Mouse (Mus musculus) intestine, embryonic 14.5 days (tissue): ENCODE results near the gene Cilp. TPM values are rescaled to one million over a fixed set of nuclear protein-coding genes. Genes with fewer than 3 reads are reported as not detected.

Source experiments
- ATAC-seq: fragments of 200-750 bp; cut with Nextera tagmentation; replicated peaks from 2 replicates; pipeline ENCODE4 v1.8.0; 2017; ENCODE audit warnings: low read depth, moderate number of reproducible peaks, moderate TSS enrichment, moderate library complexity; ENCODE audit not compliant: low FRiP score, low TSS enrichment
- DNase-seq: peaks from one replicate; pipeline ENCODE4 v3.0.0-alpha.2; 2018; ENCODE audit warnings: low spot score
- H3K27ac ChIP-seq: fragments of 300-500 bp; sonication (generic); 2 replicates; pipeline ENCODE4 v1.5.1; 2014; ENCODE audit warnings: low read depth, mild to moderate bottlenecking, control low read depth
- H3K27me3 ChIP-seq: fragments of 300-500 bp; sonication (generic); replicated peaks from 2 replicates; pipeline ENCODE4 v1.6.1; 2014; ENCODE audit warnings: low read length, control low read depth; ENCODE audit not compliant: control insufficient read depth, insufficient read depth
- H3K36me3 ChIP-seq: fragments of 300-500 bp; sonication (generic); 2 replicates; pipeline ENCODE4 v1.6.1; 2014; ENCODE audit warnings: low read length, control low read depth; ENCODE audit not compliant: control insufficient read depth, insufficient read depth
- H3K4me1 ChIP-seq: fragments of 300-500 bp; sonication (generic); replicated peaks from 2 replicates; pipeline ENCODE4 v1.6.1; 2014; ENCODE audit warnings: low read length, control low read depth, mixed read lengths; ENCODE audit not compliant: control insufficient read depth, insufficient read depth
- H3K4me2 ChIP-seq: fragments of 300-500 bp; sonication (generic); 2 replicates; pipeline ENCODE4 v1.6.1; 2014; ENCODE audit warnings: low read length
- H3K4me3 ChIP-seq: fragments of 300-500 bp; sonication (generic); 2 replicates; pipeline ENCODE4 v1.5.1; 2014; ENCODE audit warnings: low read depth, low read length, control low read depth, mixed read lengths
- H3K9ac ChIP-seq: fragments of 300-500 bp; sonication (generic); 2 replicates; pipeline ENCODE4 v1.6.1; 2014; ENCODE audit warnings: mild to moderate bottlenecking, low read length
- H3K9me3 ChIP-seq: fragments of 300-500 bp; sonication (generic); 2 replicates; pipeline ENCODE4 v1.6.1; 2016; ENCODE audit warnings: low read length, control low read depth; ENCODE audit not compliant: control insufficient read depth
- WGBS: fragments of 180-500 bp; shearing (Covaris S2); extraction: QIAGEN DNeasy Blood & Tissue Kit; methylation state at CpG from one replicate; pipeline ENCODE4 v1.1.7; 2014; 5-methylcytosine and 5-hydroxymethylcytosine counted together
- polyA plus RNA-seq: library from polyadenylated mRNA; unstranded; fragments of >200 nt; fragmentation: Nextera tagmentation; extraction: Ambion mirVana; gene quantifications from 2 replicates; pipeline ENCODE4 v1.2.1, GENCODE M21; 2014

Cilp gene
- polyA plus RNA-seq, 1 experiment from 2014 or later, result 1.1 TPM

DNA sequence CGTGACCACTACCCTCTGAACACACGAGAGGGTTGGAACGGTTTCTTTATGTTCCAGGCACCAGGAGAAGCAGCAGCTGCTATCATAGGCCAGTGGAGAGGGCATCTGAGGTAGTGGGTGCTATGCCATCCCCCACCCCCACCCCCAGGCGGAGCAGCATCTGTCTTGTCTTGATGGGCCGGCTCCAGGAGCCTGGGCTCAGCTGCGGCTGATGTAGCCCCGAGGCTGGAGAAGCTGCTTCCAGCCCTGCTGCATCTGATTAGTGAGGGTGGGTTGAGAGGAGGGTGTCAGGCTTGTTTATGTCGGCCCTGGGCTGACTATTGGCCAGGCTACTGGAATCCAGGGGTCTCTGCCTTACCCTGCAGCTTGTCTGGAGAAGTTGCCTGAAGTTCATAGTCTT lies 33.7 kb upstream of the Cilp start:
- Histone ChIP-seq H3K27me3 (no peaks in the 10 kb centered on the region), H3K27ac (no peak overlapping the region), H3K9me3 (no peaks in the 10 kb centered on the region), H3K36me3 (peaks cover 5% of the 10 kb centered on the region; the same call in 1 of the 2 replicates), H3K9ac (no peak overlapping the region), H3K4me2 (no peak overlapping the region), H3K4me3 (no peak overlapping the region), H3K4me1 (no peaks in the 10 kb centered on the region)
- WGBS, result 49% methylated on average over 8 of the region's 8 CpGs
- no peak for ATAC-seq
- DNase-seq, result no peak

DNA sequence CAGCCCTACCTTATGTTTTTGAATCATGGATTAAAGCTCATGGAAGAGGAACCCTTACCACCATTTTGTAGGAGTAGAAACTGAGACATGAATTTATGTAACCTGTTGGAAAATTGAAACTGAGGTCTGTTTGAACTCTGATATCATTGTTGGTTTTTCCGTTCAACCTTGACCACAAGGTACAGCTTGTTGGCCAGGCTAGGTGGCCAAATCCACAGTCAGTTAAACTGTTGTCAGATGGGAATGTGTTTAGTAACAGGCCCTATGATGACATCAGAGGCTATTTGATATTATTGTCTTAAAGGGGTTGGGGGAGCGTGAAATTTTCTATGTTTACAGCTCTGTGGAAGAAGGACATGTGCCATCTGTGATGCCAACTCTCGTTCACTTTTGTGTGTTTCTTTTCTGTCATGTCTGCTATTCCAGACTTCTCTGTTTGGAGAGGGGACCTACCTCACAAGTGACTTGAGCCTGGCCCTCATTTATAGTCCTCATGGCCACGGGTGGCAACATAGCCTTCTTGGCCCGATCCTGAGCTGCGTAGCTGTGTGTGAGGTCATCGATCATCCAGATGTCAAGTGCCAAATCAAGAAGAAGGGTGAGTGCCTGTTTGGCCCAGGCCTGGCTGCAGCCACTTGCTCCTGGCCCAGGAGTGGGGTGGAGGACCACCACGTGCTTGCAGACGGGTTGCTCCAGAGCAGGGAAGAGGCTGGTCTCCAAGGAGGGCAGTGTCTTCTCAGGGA lies 31.6 kb upstream of the Cilp start:
- H3K27ac ChIP-seq, result no peak overlapping the region
- DNase-seq, result no peak

DNA sequence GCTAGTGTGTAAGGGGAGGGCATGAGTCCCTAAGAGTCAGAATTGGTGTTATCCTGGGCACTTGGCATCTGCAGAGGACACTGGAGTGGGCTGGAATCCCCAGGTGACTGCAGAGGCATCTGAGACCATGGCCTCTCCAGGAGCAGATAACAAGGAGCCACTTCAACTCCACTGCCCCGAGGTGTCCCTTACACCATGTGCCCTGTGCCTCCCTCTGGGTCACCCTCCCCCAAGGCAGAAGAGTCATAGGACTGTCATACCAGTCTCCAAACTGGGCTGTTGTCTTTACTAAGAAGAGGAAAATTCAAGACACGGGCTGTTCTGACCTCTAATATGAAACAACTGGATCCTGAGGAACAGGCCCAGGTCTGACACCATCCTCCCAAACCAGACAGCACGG lies 30.2 kb upstream of the Cilp start:
- Histone ChIP-seq H3K4me1 (peaks cover 25% of the 10 kb centered on the region), H3K9me3 (no peaks in the 10 kb centered on the region), H3K27ac (no peak overlapping the region), H3K36me3 (peaks cover 5% of the 10 kb centered on the region; the same call in 1 of the 2 replicates), H3K27me3 (no peaks in the 10 kb centered on the region), H3K9ac (no peak overlapping the region), H3K4me3 (no peak overlapping the region), H3K4me2 (no peak overlapping the region)
- 72% methylated on average over 3 of the region's 3 CpGs for WGBS
- ATAC-seq, result no peak
- DNase-seq, result no peak

More for the DNA sequence above, 31.6 kb upstream of the Cilp start:
- H3K36me3 ChIP-seq, result peaks cover 5% of the 10 kb centered on the region; the same call in 1 of the 2 replicates
- no peak overlapping the region for H3K9ac ChIP-seq
- no peak overlapping the region for H3K4me2 ChIP-seq
- no peak overlapping the region for H3K4me3 ChIP-seq
- H3K9me3 ChIP-seq, result no peaks in the 10 kb centered on the region
- WGBS, result 88% methylated on average over 9 of the region's 9 CpGs
- H3K4me1 ChIP-seq, result peaks cover 15% of the 10 kb centered on the region
- no peaks in the 10 kb centered on the region for H3K27me3 ChIP-seq
- ATAC-seq, result no peak

DNA sequence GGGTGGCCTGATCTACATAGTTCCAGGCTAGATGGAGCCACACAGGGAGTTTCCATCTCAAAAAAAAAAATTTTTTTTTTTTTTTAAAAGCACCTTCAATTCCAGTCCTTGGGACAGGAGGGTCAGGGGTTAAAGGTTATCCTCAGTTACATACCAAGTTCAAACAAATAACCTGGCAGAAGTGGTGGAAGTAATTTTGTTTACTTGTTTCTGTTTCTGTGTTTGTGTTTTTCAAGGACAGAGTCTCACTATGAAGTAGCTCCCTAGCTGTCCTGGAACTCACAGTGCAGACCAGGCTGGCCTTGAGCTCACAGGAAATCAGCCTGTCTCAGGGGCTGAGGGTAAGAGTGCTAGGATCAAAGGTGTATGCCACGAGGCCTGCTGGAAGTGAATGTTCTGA lies 29.4 kb upstream of the Cilp start:
- no peak overlapping the region for H3K4me3 ChIP-seq
- H3K4me2 ChIP-seq, result no peak overlapping the region
- no peak overlapping the region for H3K27ac ChIP-seq
- H3K27me3 ChIP-seq, result no peaks in the 10 kb centered on the region
- peaks cover 25% of the 10 kb centered on the region for H3K4me1 ChIP-seq
- ATAC-seq, result no peak
- H3K9me3 ChIP-seq, result no peaks in the 10 kb centered on the region
- H3K36me3 ChIP-seq, result no peaks in the 10 kb centered on the region; the same call in 1 of the 2 replicates
- WGBS, result 38% methylated on average over 1 of the region's 1 CpGs
- H3K9ac ChIP-seq, result no peak overlapping the region
- no peak for DNase-seq

DNA sequence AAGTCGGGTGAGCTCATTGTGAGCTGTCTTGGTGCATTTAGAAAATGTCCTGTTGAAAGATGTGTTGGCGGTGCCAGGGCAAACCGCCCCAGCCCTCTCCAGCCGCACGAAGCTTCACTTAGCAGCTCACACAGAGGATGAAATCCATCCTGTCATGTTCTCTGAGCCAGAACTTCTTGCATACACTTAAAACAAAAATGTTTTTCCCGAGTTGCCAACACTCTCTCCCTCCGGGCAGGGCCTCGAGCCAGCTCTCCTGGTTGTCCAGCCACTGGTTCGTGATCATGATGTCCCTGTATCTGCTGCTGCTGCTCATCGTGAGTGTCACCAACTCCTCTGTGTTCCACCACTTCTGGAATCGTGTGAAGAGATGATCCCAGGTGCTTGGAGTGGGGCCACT lies 27.4 kb upstream of the Cilp start:
- Histone ChIP-seq H3K27ac (peak overlapping the region; percentile 65), H3K36me3 (no peaks in the 10 kb centered on the region; the same call in 1 of the 2 replicates), H3K4me3 (no peak overlapping the region), H3K9ac (no peak overlapping the region), H3K4me2 (no peak overlapping the region), H3K4me1 (peaks cover 28% of the 10 kb centered on the region), H3K27me3 (no peaks in the 10 kb centered on the region), H3K9me3 (no peaks in the 10 kb centered on the region)
- no peak for DNase-seq
- 50% methylated on average over 11 of the region's 11 CpGs for WGBS
- no peak for ATAC-seq

DNA sequence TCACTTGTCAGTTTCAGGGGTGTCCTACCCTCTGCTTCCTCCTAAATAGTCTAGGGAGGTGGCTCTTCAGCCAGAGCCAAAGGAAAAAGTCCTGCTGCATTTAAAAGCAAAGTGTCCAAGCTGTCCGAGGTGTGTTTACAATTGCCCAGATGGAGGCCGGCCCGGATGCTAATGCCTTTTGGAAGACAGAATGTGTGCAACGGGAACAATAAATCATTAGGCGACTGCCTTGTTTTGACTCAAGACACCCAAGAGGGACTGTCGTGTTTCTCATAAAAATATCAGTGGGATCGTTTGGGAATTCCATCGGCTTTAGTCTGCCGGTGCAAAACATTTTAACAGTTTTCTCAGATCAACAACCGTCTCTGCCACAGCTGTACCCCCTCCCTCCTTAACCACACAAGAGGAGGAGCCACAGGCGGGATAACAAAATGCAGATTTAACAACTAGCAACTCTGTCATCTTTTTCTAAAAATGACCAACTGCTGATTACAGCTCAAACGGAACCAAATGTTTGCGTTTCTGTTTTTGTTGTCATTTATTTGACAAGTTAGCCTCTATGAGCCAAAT lies 26.7 kb upstream of the Cilp start:
- Histone ChIP-seq H3K4me2 (peak overlapping the region; percentile 6; the same call in 1 of the 2 replicates), H3K27me3 (no peaks in the 10 kb centered on the region), H3K4me3 (no peak overlapping the region), H3K9me3 (no peaks in the 10 kb centered on the region), H3K36me3 (no peaks in the 10 kb centered on the region; the same call in 1 of the 2 replicates), H3K4me1 (peaks cover 34% of the 10 kb centered on the region), H3K27ac (peak overlapping the region; percentile 65), H3K9ac (no peak overlapping the region)
- ATAC-seq (no peak), DNase-seq (no peak)
- WGBS, result 27% methylated on average over 13 of the region's 13 CpGs

DNA sequence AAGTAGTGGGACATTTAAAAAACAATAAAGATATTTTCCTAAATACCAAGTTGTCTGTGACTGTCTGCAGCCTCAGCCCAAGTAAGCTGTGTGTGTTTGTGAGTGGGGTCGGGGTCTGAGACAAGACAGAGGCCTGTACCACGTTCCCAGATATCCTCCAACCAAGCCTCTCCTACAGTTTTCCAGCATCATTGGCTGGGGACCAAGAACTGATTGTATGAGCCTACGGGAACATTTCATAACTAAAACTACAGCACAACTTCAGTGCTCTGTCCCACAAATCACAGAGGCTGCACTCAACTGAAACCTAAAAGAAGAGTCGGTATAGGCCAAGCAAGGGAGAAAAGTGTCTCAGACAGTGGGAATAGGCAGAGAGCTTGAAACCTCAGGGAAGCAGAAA lies 25.8 kb upstream of the Cilp start:
- no peaks in the 10 kb centered on the region for H3K9me3 ChIP-seq
- no peaks in the 10 kb centered on the region for H3K27me3 ChIP-seq
- ATAC-seq (no peak), DNase-seq (no peak)
- peaks cover 43% of the 10 kb centered on the region for H3K4me1 ChIP-seq
- H3K4me3 ChIP-seq, result no peak overlapping the region
- WGBS, result 47% methylated on average over 4 of the region's 4 CpGs
- H3K36me3 ChIP-seq, result no peaks in the 10 kb centered on the region; the same call in 1 of the 2 replicates
- H3K4me2 ChIP-seq, result no peak overlapping the region
- H3K9ac ChIP-seq, result no peak overlapping the region
- H3K27ac ChIP-seq, result peak overlapping the region; percentile 65

DNA sequence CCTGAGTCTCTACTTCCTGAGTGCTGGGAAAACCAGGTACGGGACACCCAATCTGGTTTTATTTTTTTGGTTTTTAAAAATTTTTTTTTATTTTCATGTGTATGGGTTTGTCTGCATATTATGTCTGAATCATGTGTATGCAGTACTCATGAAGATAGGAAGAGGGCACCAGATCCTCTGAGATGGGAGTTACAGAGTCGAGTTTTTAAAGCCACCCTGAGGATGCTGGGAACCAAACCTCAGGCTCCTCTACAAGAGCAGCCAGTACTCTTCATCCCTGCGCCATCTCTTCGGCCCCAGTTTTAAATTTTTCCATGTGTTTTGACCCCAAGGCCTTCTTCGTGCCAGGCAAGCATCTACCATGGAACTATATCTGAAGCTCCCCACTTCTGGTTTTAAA lies 25.2 kb upstream of the Cilp start:
- Histone ChIP-seq H3K27ac (peak overlapping the region; percentile 65; the same call in 1 of the 2 replicates), H3K36me3 (no peaks in the 10 kb centered on the region; the same call in 1 of the 2 replicates), H3K4me2 (no peak overlapping the region), H3K9me3 (no peaks in the 10 kb centered on the region), H3K4me3 (no peak overlapping the region), H3K4me1 (peaks cover 47% of the 10 kb centered on the region), H3K9ac (no peak overlapping the region), H3K27me3 (no peaks in the 10 kb centered on the region)
- 93% methylated on average over 5 of the region's 5 CpGs for WGBS
- ATAC-seq (no peak), DNase-seq (no peak)
